Mouse (Mus musculus) layer of hippocampus, adult 2 months (tissue): ENCODE results near the gene Dnase1l2. TPM values are rescaled to one million over a fixed set of nuclear protein-coding genes. Genes with fewer than 3 reads are reported as not detected.

ENCODE experiments used
- DNase-seq, 2 experiments: peaks; one replicate each; pipeline ENCODE4 v3.0.0; 2022; ENCODE audit warnings: low spot score in 2 of 2
- H3K27ac ChIP-seq: fragments of 200-600 bp; 2 replicates; pipeline ENCODE4 v1.8.1; 2022
- H3K4me3 ChIP-seq: fragments of 200-600 bp; 2 replicates; pipeline ENCODE4 v1.8.1; 2022; ENCODE audit warnings: mild to moderate bottlenecking
- CTCF ChIP-seq: fragments of 200-600 bp; conservative IDR thresholded peaks from 2 replicates; pipeline ENCODE4 v1.8.1; 2022; ENCODE audit warnings: antibody characterized with exemption, mild to moderate bottlenecking, moderate library complexity
- total RNA-seq, 2 experiments: library from RNA; stranded (reverse); gene quantifications; 2 replicates each; pipeline ENCODE4 v1.2.3; 2021

The Dnase1l2 gene
- total RNA-seq, 2 experiments from 2014 or later = 5.4 to 10.7 TPM

DNA sequence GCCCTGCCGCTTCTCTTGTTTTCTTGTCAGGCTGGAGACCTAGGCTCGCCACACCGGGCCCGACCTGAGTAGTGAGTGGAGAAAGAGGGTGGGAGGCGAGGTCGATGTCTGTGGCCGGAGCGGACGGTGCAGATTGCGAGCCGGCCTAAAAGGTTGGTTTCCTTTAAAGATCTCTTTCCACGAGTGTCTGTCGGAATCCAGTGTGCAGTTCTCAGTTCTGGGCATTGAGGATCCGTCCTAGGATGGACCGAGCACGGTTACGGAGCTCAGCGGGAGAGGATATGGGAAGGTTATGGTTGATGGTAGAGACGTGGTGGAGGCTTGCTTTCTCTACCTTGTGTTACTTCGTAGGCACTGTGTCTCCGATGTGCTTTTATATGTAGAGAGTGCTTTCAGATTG is 27.9 kb downstream of the Dnase1l2 start:
- peak overlapping the region; percentile 94 for H3K27ac ChIP-seq
- TF ChIP-seq CTCF = no peak
- peak overlapping the region; percentile 94 for H3K4me3 ChIP-seq
- no peak for DNase-seq

DNA sequence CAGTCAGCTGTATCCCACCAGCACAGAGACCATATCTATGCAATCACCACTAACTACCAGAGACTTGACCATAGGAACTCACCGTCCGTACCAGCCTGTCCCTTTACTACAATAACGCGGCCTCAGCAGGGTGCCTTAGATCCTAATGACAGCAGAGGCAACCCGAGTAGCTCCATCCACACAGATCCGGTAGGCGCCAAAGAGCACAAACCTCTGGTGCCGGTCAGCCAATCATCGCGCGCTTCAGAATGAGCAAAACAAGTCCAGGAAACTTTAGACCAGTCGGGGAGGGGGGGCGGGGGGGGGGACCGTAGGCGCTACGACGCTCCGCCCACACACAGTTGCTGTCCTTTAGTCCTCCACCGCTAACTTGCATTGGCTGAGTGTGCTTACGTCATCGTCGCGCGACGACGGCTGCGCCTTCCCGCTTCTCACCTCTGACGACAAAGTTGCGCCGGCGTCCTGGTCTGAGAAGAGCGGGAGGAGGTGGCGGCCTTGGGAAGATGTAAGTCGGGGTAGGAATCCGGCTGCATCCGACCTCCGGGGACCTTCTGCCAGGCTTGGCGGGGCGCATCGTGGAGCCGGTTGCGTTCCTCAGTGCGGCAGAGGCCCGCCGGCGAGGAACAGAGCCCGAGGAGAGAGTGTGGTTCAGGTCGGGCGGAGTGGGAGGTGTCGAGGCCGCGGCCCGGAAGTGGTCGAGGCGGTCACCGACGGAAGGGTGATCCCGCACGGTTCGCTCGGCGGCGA is 28.5 kb downstream of the Dnase1l2 start, which contains the start of gene Rnps1:
TSS of gene Rnps1 (plus strand) at position 336 of the 747 bp plus-strand sequence.
- TF ChIP-seq CTCF = no peak
- Histone ChIP-seq H3K4me3 (peak within 1 kb of the TSS; percentile 94), H3K27ac (peak within 1 kb of the TSS; percentile 94)
- DNase-seq = peak; percentile 90 to 93

DNA sequence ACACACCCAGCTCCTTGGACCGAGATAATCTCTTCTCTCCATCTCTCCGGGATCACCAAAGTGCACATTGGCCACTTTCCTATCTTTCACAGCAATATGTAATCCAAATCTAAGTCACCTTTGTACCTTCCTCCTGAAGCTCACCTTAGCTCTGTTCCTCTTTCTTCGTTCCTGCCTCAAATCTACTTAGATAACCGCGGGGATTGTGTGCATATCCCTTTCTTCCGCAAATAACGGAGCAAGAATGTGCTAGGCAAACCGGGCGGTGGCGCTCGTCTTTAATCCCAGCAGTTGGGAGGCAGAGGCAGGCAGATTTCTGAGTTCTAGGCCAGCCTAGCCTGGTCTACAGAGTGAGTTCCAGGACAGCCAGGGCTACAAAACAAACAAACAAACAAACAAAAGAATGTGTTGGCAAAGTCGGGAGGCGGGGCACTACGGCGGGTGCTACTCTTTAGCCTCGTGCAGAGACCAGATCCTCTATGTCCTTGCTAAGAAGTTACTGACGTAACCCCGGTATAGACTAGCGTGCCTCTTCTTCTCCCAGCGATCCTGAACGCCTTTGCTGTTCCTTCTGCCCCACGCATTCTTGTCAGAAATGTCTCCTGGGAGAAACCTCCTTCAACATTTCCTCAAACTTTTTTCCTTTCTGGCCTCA is 29.2 kb downstream of the Dnase1l2 start:
- H3K27ac ChIP-seq = peak overlapping the region; percentile 84
- peak; percentile 37 for TF ChIP-seq CTCF
- no peak for DNase-seq
- H3K4me3 ChIP-seq = peak overlapping the region; percentile 94

DNA sequence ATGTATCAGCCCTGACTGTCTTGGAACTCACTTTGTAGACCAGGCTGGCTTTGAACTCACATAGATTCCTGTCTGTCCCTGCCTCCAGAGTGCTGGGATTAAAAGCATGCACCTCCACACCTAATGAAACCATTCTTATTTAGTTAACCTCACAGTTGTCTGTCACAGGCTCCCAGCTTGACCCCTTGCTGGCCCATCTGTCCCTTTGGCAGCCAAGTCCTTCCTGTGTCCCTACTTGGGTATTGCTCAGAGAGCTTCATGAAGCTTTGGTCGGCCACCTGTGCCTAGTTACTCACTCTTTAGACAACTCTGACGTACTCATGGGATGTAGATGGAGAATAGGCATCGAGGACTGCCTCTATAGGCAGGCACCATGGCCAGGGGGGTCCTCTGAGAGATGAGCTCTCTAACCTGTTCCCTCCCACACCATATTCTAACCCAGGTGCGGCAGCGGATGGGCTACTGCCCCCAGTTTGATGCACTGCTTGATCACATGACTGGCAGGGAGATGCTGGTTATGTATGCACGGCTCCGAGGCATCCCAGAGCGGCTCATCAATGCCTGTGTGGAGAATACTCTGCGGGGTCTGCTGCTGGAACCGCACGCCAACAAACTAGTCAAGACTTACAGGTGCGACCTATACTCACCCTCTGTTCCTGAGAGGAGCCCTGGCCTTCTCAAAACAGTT is 35.6 kb downstream of the Dnase1l2 start:
- no peak for TF ChIP-seq CTCF

DNA sequence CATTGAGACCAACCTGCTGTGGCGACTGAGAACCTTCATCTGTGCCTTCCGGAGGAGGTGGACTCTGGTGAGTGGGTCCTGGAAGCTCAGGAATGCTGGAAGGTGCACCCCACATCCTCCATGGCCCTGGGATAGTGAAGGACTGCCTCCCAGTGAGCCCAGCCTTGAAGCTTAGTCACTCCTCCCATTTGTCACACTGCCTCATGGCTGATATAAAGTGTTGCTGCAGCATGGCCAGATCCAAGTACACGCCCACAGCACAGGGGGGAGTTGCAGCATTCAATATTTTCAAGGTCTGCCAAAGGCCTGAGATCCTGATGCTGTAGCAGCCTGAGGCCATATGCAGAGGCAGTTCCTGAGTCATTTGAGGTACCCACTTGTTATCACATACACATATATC is 40.5 kb downstream of the Dnase1l2 start:
- no peak for TF ChIP-seq CTCF
- no peak for DNase-seq

More for the DNA sequence above, 35.6 kb downstream of the Dnase1l2 start:
- no peak for DNase-seq
- no peak overlapping the region for H3K27ac ChIP-seq
- no peak overlapping the region for H3K4me3 ChIP-seq

DNA sequence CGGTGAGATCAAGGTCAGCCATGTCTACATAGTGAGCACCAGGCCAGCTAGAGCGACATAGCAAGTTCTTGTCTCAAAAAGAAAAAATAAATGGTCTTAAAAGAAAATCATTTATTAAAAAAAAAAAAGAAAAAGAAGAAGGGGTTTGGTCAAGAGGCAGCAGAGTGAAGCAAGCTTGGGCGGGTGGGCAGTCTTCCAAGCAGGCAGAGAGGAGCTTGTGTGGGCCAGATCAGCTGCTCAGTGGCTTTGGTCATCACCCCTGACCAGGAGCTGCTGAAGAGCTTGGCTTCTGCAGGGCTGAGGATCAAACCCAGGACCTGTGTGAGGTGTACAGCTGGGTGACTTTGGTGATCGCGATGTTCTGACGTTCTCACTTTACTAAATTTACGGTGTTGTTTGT is 48.4 kb downstream of the Dnase1l2 start:
- TF ChIP-seq CTCF = no peak
- Histone ChIP-seq H3K4me3 (no peak overlapping the region), H3K27ac (peak overlapping the region; percentile 18; the same call in 1 of the 2 replicates)
- no peak for DNase-seq

More for the DNA sequence above, 40.5 kb downstream of the Dnase1l2 start:
- Histone ChIP-seq H3K4me3 (no peak overlapping the region), H3K27ac (0 out of 2 replicates have a peak overlapping the region, but pooled peaks have one; percentile 0)

DNA sequence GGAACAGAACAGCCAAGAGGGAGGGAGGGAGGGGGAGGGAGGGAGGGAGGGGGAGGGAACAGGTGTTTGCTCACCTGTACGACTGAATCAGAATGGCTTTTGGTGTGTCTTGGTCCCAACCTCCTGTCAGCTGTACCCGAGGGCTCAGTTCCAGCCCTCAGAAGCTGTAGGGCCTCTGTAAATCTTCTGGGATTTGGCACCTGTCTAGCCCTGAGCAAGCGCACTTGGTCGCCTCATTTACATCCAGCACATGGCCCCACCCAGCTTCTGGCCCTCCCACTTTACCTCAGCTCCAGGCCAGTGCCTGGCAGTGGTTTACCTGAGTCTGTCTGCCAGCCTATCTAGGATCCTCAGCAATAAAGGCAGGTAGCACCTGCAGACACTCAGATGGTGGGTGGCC is 49.4 kb downstream of the Dnase1l2 start:
- TF ChIP-seq CTCF = no peak
- no peak for DNase-seq
- no peak overlapping the region for H3K27ac ChIP-seq
- H3K4me3 ChIP-seq = no peak overlapping the region

DNA sequence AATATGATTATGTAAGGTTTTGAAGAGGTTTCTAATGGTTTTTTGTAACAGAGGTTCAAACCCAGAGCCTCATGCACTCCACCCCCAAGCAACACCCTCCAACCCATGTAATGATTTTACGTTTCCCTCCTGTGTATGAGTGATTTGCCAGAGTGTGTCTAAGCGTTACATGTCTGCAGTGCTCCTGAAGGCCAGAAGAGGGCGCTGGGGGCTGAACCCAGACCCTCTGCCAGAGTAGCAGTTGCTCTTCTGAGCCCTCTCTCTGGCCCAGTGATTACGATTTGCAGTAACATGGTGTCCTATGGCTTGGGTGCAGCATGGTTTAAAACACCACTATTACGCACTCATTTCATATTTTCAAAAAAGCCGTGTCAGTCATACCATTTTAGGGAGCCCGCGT is 51.8 kb downstream of the Dnase1l2 start:
- H3K27ac ChIP-seq = no peak overlapping the region
- DNase-seq = no peak
- H3K4me3 ChIP-seq = no peak overlapping the region
- TF ChIP-seq CTCF = peak; percentile 76

Other genes starting within 250 kb of the Dnase1l2 start
- 10 to 100 TPM; 61.2 to 66.1 TPM for gene Tbc1d24, start 237.5 kb downstream of the Dnase1l2 start, total RNA-seq
- 1 to 10 TPM; 9.1 to 9.9 TPM for gene Ntn3, start 233.6 kb downstream of the Dnase1l2 start, total RNA-seq
- 1 to 10 TPM; 9.5 to 9.8 TPM for gene Tedc2, start 222.3 kb downstream of the Dnase1l2 start, total RNA-seq
- gene Ccnf, start 191.6 kb downstream of the Dnase1l2 start, total RNA-seq = 1 to 10 TPM; 4.6 to 6.2 TPM
- 1 to 10 TPM in 1 of 2 experiments, under 1 TPM in 1; 0.69 to 1.2 TPM for gene Abca17, start 92.0 kb downstream of the Dnase1l2 start, total RNA-seq
- gene Abca3, start 91.2 kb downstream of the Dnase1l2 start, total RNA-seq = 10 to 100 TPM; 64.6 to 66.9 TPM
- gene Rnps1, start 28.5 kb downstream of the Dnase1l2 start, total RNA-seq = 100 to 1,000 TPM; 127 to 134 TPM
- 10 to 100 TPM; 30.7 to 35.5 TPM for gene Eci1, start 16.5 kb downstream of the Dnase1l2 start, total RNA-seq
- 10 to 100 TPM; 34.0 to 39.4 TPM for gene E4f1, start 27.2 kb upstream of the Dnase1l2 start, total RNA-seq
- 10 to 100 TPM; 58.2 to 62.7 TPM for gene Pgp, start 27.3 kb upstream of the Dnase1l2 start, total RNA-seq
- 1 to 10 TPM; 2.0 to 2.3 TPM for gene Bricd5, start 30.8 kb upstream of the Dnase1l2 start, total RNA-seq
- 10 to 100 TPM; 36.0 to 44.9 TPM for gene Mlst8, start 36.0 kb upstream of the Dnase1l2 start, total RNA-seq
- gene Caskin1, start 45.5 kb upstream of the Dnase1l2 start, total RNA-seq = 100 to 1,000 TPM; 153 to 158 TPM
- gene Traf7, start 84.8 kb upstream of the Dnase1l2 start, total RNA-seq = 10 to 100 TPM; 87.9 to 95.5 TPM
- 10 to 100 TPM; 78.2 to 82.2 TPM for gene Rab26, start 91.1 kb upstream of the Dnase1l2 start, total RNA-seq
- 10 to 100 TPM; 87.0 to 93.3 TPM for gene Pkd1, start 106.7 kb upstream of the Dnase1l2 start, total RNA-seq
- 100 to 1,000 TPM; 192 to 223 TPM for gene Tsc2, start 189.5 kb upstream of the Dnase1l2 start, total RNA-seq
- 1 to 10 TPM; 6.2 to 6.8 TPM for gene Nthl1, start 189.6 kb upstream of the Dnase1l2 start, total RNA-seq
- gene Slc9a3r2, start 207.2 kb upstream of the Dnase1l2 start, total RNA-seq = 10 to 100 TPM; 41.9 to 44.1 TPM
- 1 to 10 TPM; 2.0 to 2.3 TPM for gene Npw, start 215.4 kb upstream of the Dnase1l2 start, total RNA-seq
- gene Zfp598, start 226.6 kb upstream of the Dnase1l2 start, total RNA-seq = 10 to 100 TPM; 36.6 to 43.9 TPM
- gene Syngr3, start 246.8 kb upstream of the Dnase1l2 start, total RNA-seq = 100 to 1,000 TPM; 146 to 155 TPM